Mouse (Mus musculus) C2C12 (cell line): ENCODE data around the gene Nos1. TPM values are rescaled to one million over a fixed set of nuclear protein-coding genes. Genes with fewer than 3 reads are reported as not detected.

Experiments
- H3K27me3 ChIP-seq: one replicate; pipeline ENCODE4 v1.6.1; 2011; ENCODE audit not compliant: control insufficient read depth, insufficient read depth, insufficient read length
- H3K36me3 ChIP-seq: one replicate; pipeline ENCODE4 v1.6.1; 2011; ENCODE audit not compliant: control insufficient read depth, insufficient read depth
- H3K4me3 ChIP-seq: one replicate; pipeline ENCODE4 v1.5.1; 2011; ENCODE audit warnings: mild to moderate bottlenecking, control low read depth; ENCODE audit not compliant: poor library complexity, insufficient read depth, severe bottlenecking
- H3K79me2 ChIP-seq: one replicate; pipeline ENCODE4 v1.6.1; 2011; ENCODE audit not compliant: control insufficient read depth, insufficient read depth
- H3K79me3 ChIP-seq: one replicate; pipeline ENCODE4 v1.6.1; 2011; ENCODE audit warnings: low read depth, control low read depth
- H3ac ChIP-seq: one replicate; pipeline ENCODE3; 2011; ENCODE audit warnings: low read depth; ENCODE audit not compliant: control insufficient read depth, insufficient read length
- CEBPB ChIP-seq: IDR thresholded peaks from one replicate; pipeline ENCODE4 v1.6.1; 2011; ENCODE audit warnings: low read depth, mild to moderate bottlenecking, control low read depth, moderate library complexity
- CTCF ChIP-seq: IDR thresholded peaks from one replicate; pipeline ENCODE4 v1.5.1; 2011; ENCODE audit not compliant: control insufficient read depth, insufficient read depth, insufficient read length
- FOSL1 ChIP-seq: IDR thresholded peaks from one replicate; pipeline ENCODE4 v1.8.0; 2011; ENCODE audit warnings: mild to moderate bottlenecking, low read length; ENCODE audit not compliant: poor library complexity, insufficient read depth, severe bottlenecking
- MAX ChIP-seq: IDR thresholded peaks from one replicate; pipeline ENCODE4 v1.6.1; 2011; ENCODE audit warnings: mild to moderate bottlenecking, control low read depth
- MYOD1 ChIP-seq: IDR thresholded peaks from one replicate; pipeline ENCODE4 v1.6.1; 2011; ENCODE audit warnings: low read depth; ENCODE audit not compliant: control insufficient read depth, insufficient read length
- MYOG ChIP-seq: IDR thresholded peaks from one replicate; pipeline ENCODE4 v1.6.1; 2011; ENCODE audit not compliant: control insufficient read depth, insufficient read length; ENCODE audit errors: extremely low read depth
- USF1 ChIP-seq: IDR thresholded peaks from one replicate; pipeline ENCODE4 v1.6.1; 2011; ENCODE audit warnings: low read depth, mild to moderate bottlenecking, control low read depth, moderate library complexity
- polyA plus RNA-seq: library from polyadenylated mRNA; unstranded; fragments of >200 nt; fragmentation: generic; extraction: Trizol; gene quantifications from one replicate; pipeline ENCODE4 v1.2.1, GENCODE M21; 2012; ENCODE audit warnings: missing spikeins

Gene Nos1
- polyA plus RNA-seq, 1 experiment, result 0.19 TPM

- no peaks in the 10 kb centered on the region for H3K79me2 ChIP-seq
- H3K27me3 ChIP-seq, result no peaks in the 10 kb centered on the region
- no peak overlapping the region for H3ac ChIP-seq
- no peak overlapping the region for H3K4me3 ChIP-seq
- TF ChIP-seq MYOD1, result no peak
- TF ChIP-seq CEBPB, result no peak
- no peak for TF ChIP-seq USF1
- TF ChIP-seq MYOG, result no peak
- no peak for TF ChIP-seq CTCF
- TF ChIP-seq FOSL1, result no peak
- no peak for TF ChIP-seq MAX
- H3K79me3 ChIP-seq, result no peaks in the 10 kb centered on the region
- no peaks in the 10 kb centered on the region for H3K36me3 ChIP-seq
Observed at GRCm38 (mm10) chr5:117888946-117889345, 108.1 kb downstream of the Nos1 start.

- Histone ChIP-seq H3K36me3 (no peaks in the 10 kb centered on the region), H3K27me3 (no peaks in the 10 kb centered on the region), H3ac (no peak overlapping the region), H3K79me2 (no peaks in the 10 kb centered on the region), H3K4me3 (no peak overlapping the region), H3K79me3 (no peaks in the 10 kb centered on the region)
- TF ChIP-seq MYOD1 (no peak), MYOG (no peak), CTCF (no peak), USF1 (no peak), FOSL1 (no peak), CEBPB (no peak), MAX (no peak)
Observed at GRCm38 (mm10) chr5:117889571-117889970, 108.7 kb downstream of the Nos1 start.

GRCm38 (mm10) chr5:117890871-117891270, 110.0 kb downstream of the Nos1 start:
- Histone ChIP-seq H3K27me3 (no peaks in the 10 kb centered on the region), H3K79me2 (no peaks in the 10 kb centered on the region), H3ac (no peak overlapping the region), H3K79me3 (no peaks in the 10 kb centered on the region), H3K36me3 (no peaks in the 10 kb centered on the region), H3K4me3 (no peak overlapping the region)
- no peak for TF ChIP-seq MAX
- TF ChIP-seq CTCF, result no peak
- TF ChIP-seq USF1, result no peak
- no peak for TF ChIP-seq MYOG

GRCm38 (mm10) chr5:117891545-117891944, 110.7 kb downstream of the Nos1 start:
- TF ChIP-seq CEBPB (no peak), USF1 (no peak), MYOG (no peak), CTCF (no peak), MYOD1 (no peak)
- H3K79me3 ChIP-seq, result no peaks in the 10 kb centered on the region
- no peak overlapping the region for H3K4me3 ChIP-seq
- no peaks in the 10 kb centered on the region for H3K36me3 ChIP-seq
- H3K79me2 ChIP-seq, result no peaks in the 10 kb centered on the region
- H3K27me3 ChIP-seq, result no peaks in the 10 kb centered on the region
- no peak overlapping the region for H3ac ChIP-seq

- Histone ChIP-seq H3K4me3 (no peak overlapping the region), H3K36me3 (no peaks in the 10 kb centered on the region), H3K79me2 (no peaks in the 10 kb centered on the region), H3K27me3 (no peaks in the 10 kb centered on the region), H3ac (no peak overlapping the region), H3K79me3 (no peaks in the 10 kb centered on the region)
- TF ChIP-seq MYOD1 (no peak), CEBPB (no peak), MAX (no peak), FOSL1 (no peak), CTCF (no peak), USF1 (no peak)
Observed at GRCm38 (mm10) chr5:117894050-117894449, 113.2 kb downstream of the Nos1 start.

GRCm38 (mm10) chr5:117898055-117898806, 117.4 kb downstream of the Nos1 start:
- no peaks in the 10 kb centered on the region for H3K79me2 ChIP-seq
- peaks cover 5% of the 10 kb centered on the region for H3K27me3 ChIP-seq
- TF ChIP-seq USF1, result no peak
- TF ChIP-seq FOSL1, result no peak
- TF ChIP-seq MYOD1, result peak; percentile 26
- no peak for TF ChIP-seq MYOG
- TF ChIP-seq CTCF, result no peak
- no peak for TF ChIP-seq MAX
- H3ac ChIP-seq, result no peak overlapping the region
- no peaks in the 10 kb centered on the region for H3K36me3 ChIP-seq
- H3K4me3 ChIP-seq, result no peak overlapping the region
- no peaks in the 10 kb centered on the region for H3K79me3 ChIP-seq
